In the genomic region with DNA sequence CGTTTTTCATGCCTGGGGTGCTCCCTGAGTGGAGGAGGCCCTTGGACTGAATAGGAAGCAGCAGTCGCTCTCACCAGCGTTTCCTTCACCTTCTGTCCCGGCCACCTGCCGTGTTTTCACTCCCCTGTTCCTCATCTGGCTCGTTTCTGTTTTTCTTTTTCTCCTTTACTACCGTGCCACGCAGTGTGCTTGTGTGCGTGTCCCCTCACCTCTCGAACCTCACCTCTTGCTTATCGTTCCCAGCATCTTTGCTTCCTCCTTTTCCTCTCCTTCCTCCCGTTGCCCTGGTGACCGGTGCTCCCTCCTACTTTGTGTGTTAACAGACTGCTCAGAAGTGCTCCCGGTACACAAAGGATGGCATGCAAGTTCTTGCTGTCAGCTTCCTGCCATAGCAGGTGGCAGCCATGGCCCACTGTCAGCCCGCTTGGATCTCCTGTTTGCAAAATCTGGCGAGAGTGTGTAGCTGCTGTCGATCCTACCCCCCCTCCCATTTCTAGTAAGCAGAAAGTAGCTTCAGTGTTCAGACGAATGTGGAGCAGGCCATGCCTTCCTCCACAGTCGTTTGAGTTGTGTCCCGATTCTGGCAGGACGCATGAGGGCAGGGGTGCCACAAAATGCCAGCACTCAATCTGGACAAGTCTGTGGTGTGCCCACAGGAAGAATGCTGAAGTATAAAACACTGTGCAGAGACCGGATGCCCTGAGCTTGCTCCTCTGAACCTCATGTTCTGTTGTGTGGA, we compare ENCODE assay signal across 8 mouse cellular contexts.
DNase-seq lines count a peak whose midpoint lies in the region; ATAC-seq lines count a peak whose summit lies in the region.
"Had no signal": no experiment of that assay in that cellular context is flagged by ENCODE, and none has a peak within 500 bp of the region (broad histone marks: within the 10 kb centered on the region; RNA-seq: fewer than 3 reads in every experiment).

No protein-coding gene starts in this region.

- no peak overlapping the region for H3K9ac ChIP-seq in forebrain, embryonic 15.5 days (replicated peaks)
- H3K9ac ChIP-seq: limb, embryonic 12.5 days had no signal

- no peaks in the 10 kb centered on the region for H3K36me3 ChIP-seq in forebrain, embryonic 15.5 days
- no peaks in the 10 kb centered on the region for H3K36me3 ChIP-seq in splenic B cell, adult 2 months (ENCODE audit: control insufficient read depth, insufficient read depth, low read length, poor library complexity, severe bottlenecking)
- H3K36me3 ChIP-seq: limb, embryonic 12.5 days had no signal

- peak; percentile 76 for ATAC-seq in forebrain, embryonic 15.5 days (replicated peaks)

- peak overlapping the region; percentile 93 for H3K27ac ChIP-seq in forebrain, embryonic 15.5 days (replicated peaks)
- H3K27ac ChIP-seq: limb, embryonic 12.5 days had no signal

- DNase-seq in B cell, adult 2 months: peak; percentile 43 to 45
- peak; percentile 65 for DNase-seq in T-cell, adult 2 months (ENCODE audit: low spot score)
- DNase-seq in left cerebral cortex, postnatal 25 days (ENCODE audit: low spot score in 2 of 2): peak; percentile 23 to 47
- peak; percentile 36 for DNase-seq in splenic B cell, adult 2 months (ENCODE audit: low read depth, low spot score)
- no peak for DNase-seq in urinary bladder, adult 18-20 months (ENCODE audit: low spot score in 2 of 2)
- DNase-seq in heart, adult 9 months (ENCODE audit: low spot score in 2 of 2): no peak

- H3K9me3 ChIP-seq in forebrain, embryonic 15.5 days: no peaks in the 10 kb centered on the region
- H3K9me3 ChIP-seq: limb, embryonic 12.5 days had no signal

- peaks cover 81% of the 10 kb centered on the region for H3K4me1 ChIP-seq in forebrain, embryonic 15.5 days

- no peak overlapping the region for H3K4me3 ChIP-seq in forebrain, embryonic 15.5 days
- H3K4me3 ChIP-seq: limb, embryonic 12.5 days had no signal

- H3K4me2 ChIP-seq in forebrain, embryonic 15.5 days (replicated peaks): peak overlapping the region; percentile 10; the same call in 1 of the 2 replicates
- H3K4me2 ChIP-seq: limb, embryonic 12.5 days had no signal

- intact Hi-C loops in left cerebral cortex, postnatal 25 days (cut with DNase I): no loop called here

- H3K27me3 ChIP-seq in forebrain, embryonic 15.5 days: no peaks in the 10 kb centered on the region
- H3K27me3 ChIP-seq in splenic B cell, adult 2 months (ENCODE audit: control insufficient read depth, insufficient read depth, low read length, poor library complexity, severe bottlenecking): no peaks in the 10 kb centered on the region
- H3K27me3 ChIP-seq: limb, embryonic 12.5 days had no signal

- WGBS in forebrain, embryonic 15.5 days: 40% methylated on average over 22 of the region's 22 CpGs

Comparison
In these comparisons a context has a peak if more than half of its experiments do, and no peak if none do; other contexts are left out.
1. DNase-seq: peak in B cell, adult 2 months (2 of 2), T-cell, adult 2 months (single experiment), left cerebral cortex, postnatal 25 days (2 of 2) and splenic B cell, adult 2 months (single experiment); none in urinary bladder, adult 18-20 months (0 of 2) and heart, adult 9 months (0 of 2).